Mouse (Mus musculus) fat pad, adult 2 months (tissue): ENCODE data around the gene Gm6899.

Source experiments
- DNase-seq: peaks from one replicate; pipeline ENCODE4 v3.0.0-alpha.2; 2011; ENCODE audit warnings: low read depth, low spot score; ENCODE audit errors: extremely low read depth

Gm6899 gene

GRCm38 (mm10) chr11:26593061-26594059, at the start of gene Gm6899, which contains the start of gene Vrk2:
Gene Gm6899, plus strand, starts transcription at chr11:26593241.
Gene Vrk2, minus strand, starts transcription at chr11:26593999.
- DNase-seq = no peak

GRCm38 (mm10) chr11:26551551-26551950, 41.5 kb upstream of the Gm6899 start:
- DNase-seq = no peak

GRCm38 (mm10) chr11:26585409-26586366, 7.4 kb upstream of the Gm6899 start:
- no peak for DNase-seq

- no peak for DNase-seq
Measured at GRCm38 (mm10) chr11:26586367-26587183, 6.5 kb upstream of the Gm6899 start.

- no peak for DNase-seq
Measured at GRCm38 (mm10) chr11:26587184-26587524, 5.9 kb upstream of the Gm6899 start.

GRCm38 (mm10) chr11:26592395-26593053, 517 bp upstream of the Gm6899 start:
- DNase-seq = no peak

GRCm38 (mm10) chr11:26594487-26594886, 1.4 kb downstream of the Gm6899 start:
- DNase-seq = no peak

- DNase-seq = no peak
Measured at GRCm38 (mm10) chr11:26596186-26596585, 3.1 kb downstream of the Gm6899 start.

- DNase-seq = no peak
Measured at GRCm38 (mm10) chr11:26597145-26597544, 4.1 kb downstream of the Gm6899 start.

- no peak for DNase-seq
Measured at GRCm38 (mm10) chr11:26597761-26598160, 4.7 kb downstream of the Gm6899 start.

- no peak for DNase-seq
Measured at GRCm38 (mm10) chr11:26598876-26599275, 5.8 kb downstream of the Gm6899 start.

- DNase-seq = no peak
Measured at GRCm38 (mm10) chr11:26600692-26601091, 7.7 kb downstream of the Gm6899 start.

GRCm38 (mm10) chr11:26601571-26602175, 8.6 kb downstream of the Gm6899 start:
- no peak for DNase-seq

- DNase-seq = no peak
Measured at GRCm38 (mm10) chr11:26604061-26604655, 11.1 kb downstream of the Gm6899 start.

GRCm38 (mm10) chr11:26608795-26609194, 15.8 kb downstream of the Gm6899 start:
- DNase-seq = no peak

- DNase-seq = no peak
Measured at GRCm38 (mm10) chr11:26618475-26619223, 25.6 kb downstream of the Gm6899 start.

GRCm38 (mm10) chr11:26622727-26623126, 29.7 kb downstream of the Gm6899 start:
- DNase-seq = no peak

- no peak for DNase-seq
Measured at GRCm38 (mm10) chr11:26636239-26636638, 43.2 kb downstream of the Gm6899 start.
